Mouse (Mus musculus) olfactory bulb, adult 2 months (tissue): ENCODE results near the gene D1Ertd622e. TPM values are rescaled to one million over a fixed set of nuclear protein-coding genes. Genes with fewer than 3 reads are reported as not detected.
A peak's percentile ranks its signal among the peaks of the same experiment; 100 is the strongest.

Experiments used
- H3K27ac ChIP-seq: fragments of 200-500 bp; 2 replicates; pipeline ENCODE4 v1.5.1; 2012; ENCODE audit warnings: low read depth, low read length; ENCODE audit not compliant: insufficient read depth
- H3K4me1 ChIP-seq: fragments of 200-500 bp; 2 replicates; pipeline ENCODE4 v1.6.1; 2012; ENCODE audit warnings: low read length; ENCODE audit not compliant: control insufficient read depth, insufficient read depth
- H3K4me3 ChIP-seq: fragments of 200-500 bp; 2 replicates; pipeline ENCODE4 v1.5.1; 2012; ENCODE audit warnings: mild to moderate bottlenecking, low read depth, low read length, moderate library complexity; ENCODE audit not compliant: insufficient read depth
- CTCF ChIP-seq: fragments of 200-500 bp; IDR thresholded peaks from 2 replicates; pipeline ENCODE4 v1.5.1; 2012; ENCODE audit warnings: low read depth, mild to moderate bottlenecking, low read length, moderate library complexity; ENCODE audit not compliant: insufficient read depth
- POLR2A ChIP-seq: fragments of 200-500 bp; IDR thresholded peaks from 2 replicates; pipeline ENCODE4 v1.6.1; 2012; ENCODE audit warnings: mild to moderate bottlenecking, low read depth, low read length, moderate library complexity; ENCODE audit not compliant: insufficient read depth
- WGBS: fragments of 180-500 bp; shearing (Covaris S2); methylation state at CpG from one replicate; pipeline ENCODE4 v1.1.7; 2018; 5-methylcytosine and 5-hydroxymethylcytosine counted together
- polyA plus RNA-seq: library from polyadenylated mRNA; stranded (reverse); fragments of >200 nt; gene quantifications from 2 replicates; pipeline ENCODE4 v1.2.4, GENCODE M21; 2012; ENCODE audit warnings: low replicate concordance; ENCODE audit not compliant: missing spikeins, insufficient read depth, insufficient read length

Gene D1Ertd622e
- polyA plus RNA-seq, 1 experiment: not detected

DNA sequence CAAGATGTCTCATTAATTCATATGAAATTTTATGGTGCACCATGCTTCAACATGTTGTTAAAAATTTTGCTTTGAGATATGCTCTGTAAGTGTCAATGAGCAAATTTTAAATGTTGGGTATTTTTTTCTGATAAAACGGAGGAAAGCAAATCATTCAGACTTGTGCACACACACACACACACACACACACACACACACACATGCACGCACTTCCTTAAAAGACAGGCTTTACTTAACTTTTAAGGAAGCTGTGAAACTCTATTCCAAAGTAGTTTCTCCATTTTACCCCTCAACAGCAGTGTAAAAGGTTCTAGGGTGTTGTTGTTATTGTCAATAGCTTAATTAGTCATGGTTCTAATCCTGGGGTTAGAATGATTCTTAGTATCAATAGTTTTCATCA, 14.2 kb upstream of the D1Ertd622e start:
- no peak overlapping the region for H3K4me3 ChIP-seq
- 80% methylated on average over 2 of the region's 2 CpGs for WGBS
- H3K27ac ChIP-seq: no peak overlapping the region
- no peaks in the 10 kb centered on the region for H3K4me1 ChIP-seq
- no peak for TF ChIP-seq CTCF
- no peak for TF ChIP-seq POLR2A

DNA sequence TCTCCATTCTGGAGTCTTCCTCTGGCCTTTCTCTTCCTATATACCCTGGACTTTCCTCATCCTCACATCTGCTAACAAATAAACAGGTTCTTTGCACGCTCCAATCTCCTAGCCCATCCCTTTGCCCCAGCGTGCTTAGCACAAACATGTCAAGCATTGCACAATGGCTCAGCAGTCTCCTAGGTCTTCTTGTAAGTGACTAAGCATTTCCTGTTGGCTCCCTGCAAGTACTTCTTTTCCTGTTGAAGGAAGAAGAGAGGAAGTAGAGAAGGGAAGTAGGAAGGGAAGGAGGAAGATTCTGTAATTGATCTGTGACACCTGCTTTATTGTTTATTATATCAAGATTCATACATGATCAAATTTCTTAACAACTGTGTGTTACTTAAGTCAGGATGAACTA, 11.0 kb upstream of the D1Ertd622e start:
- WGBS: 70% methylated on average over 2 of the region's 2 CpGs
- Histone ChIP-seq H3K4me3 (no peak overlapping the region), H3K27ac (no peak overlapping the region), H3K4me1 (no peaks in the 10 kb centered on the region)
- TF ChIP-seq CTCF (no peak), POLR2A (no peak)

DNA sequence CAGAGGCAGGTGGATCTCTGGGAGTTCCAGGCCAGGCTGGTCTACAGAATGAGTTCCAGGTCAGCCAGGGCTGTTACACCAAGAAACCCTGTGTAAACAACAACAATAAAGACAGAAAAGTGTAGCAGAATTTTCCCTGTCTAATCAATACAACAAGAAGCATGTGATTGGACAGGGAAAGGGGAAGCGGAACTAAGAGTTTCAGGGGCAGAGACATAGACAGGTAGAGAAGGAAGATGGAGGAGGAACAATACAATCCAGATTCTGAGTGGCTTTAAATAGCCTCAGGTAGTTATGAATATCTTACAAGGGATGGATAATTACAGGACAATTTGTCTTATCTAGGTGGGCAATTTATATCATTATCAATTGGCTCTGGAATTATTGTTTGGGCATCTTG, 5.4 kb upstream of the D1Ertd622e start:
- 97% methylated on average over 1 of the region's 1 CpGs for WGBS
- H3K27ac ChIP-seq: no peak overlapping the region
- TF ChIP-seq CTCF (no peak), POLR2A (no peak)
- H3K4me1 ChIP-seq: peaks cover 2% of the 10 kb centered on the region; the same call in 1 of the 2 replicates
- H3K4me3 ChIP-seq: no peak overlapping the region

DNA sequence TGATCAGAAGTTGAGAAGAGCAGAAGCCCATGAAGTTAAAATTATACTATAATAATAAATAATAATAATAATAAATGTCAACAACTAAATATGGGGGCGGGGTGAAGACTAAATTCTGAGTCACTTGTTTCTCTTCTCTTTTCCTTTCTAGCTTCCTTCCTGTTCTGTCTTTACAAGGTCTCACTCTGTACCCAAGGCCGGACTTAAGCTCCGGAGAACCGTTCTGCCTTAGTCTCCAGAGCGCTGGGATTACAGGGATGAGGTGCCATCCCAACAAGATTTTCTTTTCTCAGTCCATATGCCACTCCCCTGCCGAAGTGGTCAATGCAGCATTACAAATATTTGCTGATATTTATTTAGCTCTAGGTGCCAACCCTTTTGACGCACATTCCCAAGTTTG, 450 bp upstream of the D1Ertd622e start:
- peaks cover 2% of the 10 kb centered on the region; the same call in 1 of the 2 replicates for H3K4me1 ChIP-seq
- TF ChIP-seq POLR2A: no peak
- TF ChIP-seq CTCF: no peak
- 15% methylated on average over 7 of the region's 7 CpGs for WGBS
- H3K27ac ChIP-seq: peak overlapping the region; percentile 80
- peak overlapping the region; percentile 94 for H3K4me3 ChIP-seq

DNA sequence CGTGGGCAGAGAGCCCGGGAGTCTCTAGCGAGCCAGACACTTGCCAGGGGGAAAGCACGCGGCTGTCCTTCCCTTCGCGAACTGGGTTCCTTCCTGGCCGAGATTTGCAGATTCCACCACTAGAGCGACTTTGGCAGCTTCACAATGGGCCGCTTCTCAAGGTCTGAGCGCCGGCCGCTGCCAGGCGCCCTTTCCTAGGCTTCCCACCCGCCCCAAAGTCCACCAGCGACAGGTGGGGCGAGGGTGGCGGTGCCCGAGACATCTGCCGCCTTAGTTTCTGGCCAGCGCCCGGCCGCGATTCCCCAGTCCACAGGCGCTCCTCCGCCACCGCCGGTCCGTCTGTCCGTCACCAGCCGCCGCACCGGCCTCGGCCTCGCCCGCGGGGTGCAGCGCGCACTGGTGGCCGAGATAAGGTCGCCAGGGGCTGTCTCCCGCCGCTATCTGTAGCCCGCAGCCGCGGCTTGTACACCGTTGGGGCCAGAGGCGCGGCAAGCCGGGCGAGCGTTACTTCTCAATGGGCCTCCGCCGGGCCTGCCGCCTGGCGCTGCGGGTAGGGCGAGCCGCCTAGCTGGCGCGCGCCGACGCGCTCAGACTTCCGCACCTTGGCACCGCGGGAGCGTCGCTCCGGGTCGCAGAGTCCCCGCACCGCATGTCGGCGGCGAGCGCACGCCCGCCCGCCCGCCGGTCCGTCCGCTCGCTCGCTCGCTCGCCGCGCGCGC, 1.0 kb downstream of the D1Ertd622e start:
- H3K4me1 ChIP-seq: peaks cover 2% of the 10 kb centered on the region; the same call in 1 of the 2 replicates
- under 1% methylated on average over 92 of the region's 93 CpGs for WGBS
- H3K4me3 ChIP-seq: peak overlapping the region; percentile 94
- H3K27ac ChIP-seq: peak overlapping the region; percentile 95
- TF ChIP-seq POLR2A (0 out of 2 replicates have a peak, but pooled peaks have one; percentile 3), CTCF (0 out of 2 replicates have a peak, but pooled peaks have one; percentile 11)

DNA sequence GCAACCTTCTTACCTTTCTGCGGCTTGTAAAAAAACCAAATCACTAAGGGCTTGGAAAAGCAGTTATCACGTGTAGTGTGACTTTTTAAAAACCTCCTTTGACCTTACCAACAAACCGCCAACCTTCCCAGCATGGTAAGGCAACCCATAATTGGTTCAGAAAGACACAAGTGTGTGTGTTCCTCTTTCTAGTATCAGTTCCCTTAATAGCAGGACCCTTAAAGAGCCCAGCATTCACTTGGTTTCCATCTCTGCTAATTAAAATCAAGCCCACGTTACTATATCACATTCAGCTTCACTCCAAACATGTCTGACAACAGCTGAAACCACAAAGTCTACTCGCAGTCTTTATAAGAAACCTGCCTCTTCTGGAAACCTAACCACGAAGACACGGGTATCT, 2.5 kb downstream of the D1Ertd622e start:
- TF ChIP-seq CTCF (no peak), POLR2A (no peak)
- peaks cover 2% of the 10 kb centered on the region; the same call in 1 of the 2 replicates for H3K4me1 ChIP-seq
- H3K4me3 ChIP-seq: peak overlapping the region; percentile 32
- H3K27ac ChIP-seq: no peak overlapping the region; the same call in 1 of the 2 replicates
- 11% methylated on average over 7 of the region's 7 CpGs for WGBS

DNA sequence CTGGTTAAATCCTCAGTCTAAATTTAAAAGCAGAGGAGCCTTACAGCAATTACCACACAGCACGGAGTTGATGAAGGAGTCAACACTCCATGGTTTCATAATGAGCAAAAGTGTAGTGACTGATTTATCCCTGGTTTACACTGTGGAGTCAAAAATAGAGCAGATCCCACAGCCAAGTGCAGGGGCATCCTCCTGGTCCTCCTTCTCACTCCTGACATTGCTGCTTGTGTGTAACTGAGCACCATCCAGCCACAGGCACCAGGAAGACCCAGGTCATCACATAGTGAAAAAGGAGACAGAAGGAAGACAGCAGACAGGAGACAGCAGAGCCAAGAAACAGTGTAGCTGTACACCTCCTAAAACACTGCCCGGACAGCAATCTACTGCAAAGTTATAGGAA, 4.1 kb downstream of the D1Ertd622e start:
- peaks cover 4% of the 10 kb centered on the region for H3K4me1 ChIP-seq
- H3K27ac ChIP-seq: 0 out of 2 replicates have a peak overlapping the region, but pooled peaks have one; percentile 34
- 30% methylated on average over 2 of the region's 2 CpGs for WGBS
- peak overlapping the region; percentile 36 for H3K4me3 ChIP-seq
- no peak for TF ChIP-seq POLR2A
- no peak for TF ChIP-seq CTCF

DNA sequence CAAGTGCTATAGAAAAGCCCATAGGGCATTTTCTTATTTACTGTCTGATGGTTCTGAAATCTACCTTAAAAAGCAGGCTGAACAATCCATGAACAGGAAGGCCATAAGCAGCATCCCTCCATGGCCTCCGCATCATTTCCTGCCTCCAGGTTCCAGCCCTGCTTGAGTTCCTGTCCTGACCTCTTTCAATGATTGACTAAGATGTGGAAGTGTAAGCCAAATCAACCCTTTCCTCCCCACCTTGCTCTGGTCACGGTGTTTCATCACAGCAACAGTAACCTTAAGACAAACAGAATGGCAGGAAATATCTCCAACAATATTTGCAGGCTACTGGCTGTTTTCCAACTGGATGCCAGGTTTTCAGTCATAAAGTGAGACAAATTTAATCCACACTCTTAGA, 4.7 kb downstream of the D1Ertd622e start:
- 54% methylated on average over 2 of the region's 2 CpGs for WGBS
- Histone ChIP-seq H3K27ac (no peak overlapping the region), H3K4me1 (peaks cover 2% of the 10 kb centered on the region; the same call in 1 of the 2 replicates)

DNA sequence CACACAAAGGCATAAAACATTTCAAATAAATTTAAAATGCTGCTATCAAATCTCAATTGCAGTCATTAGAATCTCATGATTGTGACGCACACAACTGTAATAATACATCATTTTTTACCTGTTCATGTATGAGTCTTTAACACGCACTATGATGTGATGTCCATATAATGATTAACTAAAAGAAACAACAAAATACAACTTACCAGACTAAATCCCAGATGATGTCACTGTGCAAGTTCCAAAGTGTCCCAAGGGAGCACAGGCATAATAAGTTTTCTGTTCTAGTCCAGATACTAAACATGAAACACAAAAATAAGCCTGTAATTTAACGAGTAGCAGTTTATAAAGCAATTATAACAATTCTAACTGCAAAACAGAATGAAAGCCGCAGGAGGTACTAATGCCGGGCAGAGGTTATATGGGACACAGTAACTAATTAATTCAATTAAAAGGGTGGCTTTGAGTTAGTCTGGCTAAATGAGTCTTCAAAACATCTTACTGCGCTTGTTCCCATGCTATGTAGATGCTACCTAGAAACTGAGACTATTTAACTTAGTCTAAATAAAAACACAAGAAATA, 7.4 kb downstream of the D1Ertd622e start:
- H3K4me3 ChIP-seq: no peak overlapping the region
- TF ChIP-seq CTCF (no peak), POLR2A (no peak)
- no peak overlapping the region for H3K27ac ChIP-seq
- peaks cover 8% of the 10 kb centered on the region for H3K4me1 ChIP-seq
- WGBS: 40% methylated on average over 6 of the region's 6 CpGs

More for the DNA sequence above, 4.7 kb downstream of the D1Ertd622e start:
- 0 out of 2 replicates have a peak overlapping the region, but pooled peaks have one; percentile 3 for H3K4me3 ChIP-seq
- no peak for TF ChIP-seq POLR2A
- no peak for TF ChIP-seq CTCF
